Mouse (Mus musculus) liver, embryonic 16.5 days (tissue): ENCODE results near the gene Smad1. TPM values are rescaled to one million over a fixed set of nuclear protein-coding genes. Genes with fewer than 3 reads are reported as not detected.
"Not testable (repeated sequence)": the region's sequence is repeated elsewhere in the genome, so short reads cannot be mapped to it uniquely, and the experiment has no call there.

ENCODE experiments used
- ATAC-seq: fragments of 200-750 bp; cut with Nextera tagmentation; 2 replicates; pipeline ENCODE4 v1.8.0; 2017; ENCODE audit warnings: low read depth, mild to moderate bottlenecking, moderate number of reproducible peaks, moderate library complexity
- H3K27ac ChIP-seq: fragments of 300-500 bp; sonication (generic); 2 replicates; pipeline ENCODE4 v1.5.1; 2014; ENCODE audit warnings: mild to moderate bottlenecking, low read length
- H3K27me3 ChIP-seq: fragments of 300-500 bp; sonication (generic); 2 replicates; pipeline ENCODE4 v1.6.1; 2014; ENCODE audit warnings: low read depth, low read length, mixed read lengths; ENCODE audit not compliant: control insufficient read depth, insufficient read depth
- H3K36me3 ChIP-seq: fragments of 300-500 bp; sonication (generic); 2 replicates; pipeline ENCODE4 v1.6.1; 2014; ENCODE audit warnings: mild to moderate bottlenecking; ENCODE audit not compliant: control insufficient read depth, insufficient read depth
- H3K4me1 ChIP-seq: fragments of 300-500 bp; sonication (generic); 2 replicates; pipeline ENCODE4 v1.6.1; 2014; ENCODE audit warnings: low read depth, low read length, mixed read lengths; ENCODE audit not compliant: control insufficient read depth
- H3K4me2 ChIP-seq: fragments of 300-500 bp; sonication (generic); 2 replicates; pipeline ENCODE4 v1.6.1; 2014; ENCODE audit warnings: low read depth, low read length, mixed read lengths
- H3K4me3 ChIP-seq: fragments of 300-500 bp; sonication (generic); 2 replicates; pipeline ENCODE4 v1.5.1; 2014; ENCODE audit warnings: low read depth, mild to moderate bottlenecking, low read length
- H3K9ac ChIP-seq: fragments of 300-500 bp; sonication (generic); 2 replicates; pipeline ENCODE4 v1.6.1; 2014; ENCODE audit warnings: low read depth, low read length
- H3K9me3 ChIP-seq: fragments of 300-500 bp; sonication (generic); replicated peaks from 2 replicates; pipeline ENCODE4 v1.6.1; 2016; ENCODE audit warnings: low read length; ENCODE audit not compliant: control insufficient read depth
- WGBS: fragments of 180-500 bp; shearing (Covaris S2); extraction: QIAGEN DNeasy Blood & Tissue Kit; methylation state at CpG from one replicate; pipeline ENCODE4 v1.1.7; 2014; ENCODE audit not compliant: insufficient replicate concordance; 5-methylcytosine and 5-hydroxymethylcytosine counted together
- polyA plus RNA-seq: library from polyadenylated mRNA; unstranded; fragments of >200 nt; fragmentation: Nextera tagmentation; extraction: Ambion mirVana; gene quantifications from 2 replicates; pipeline ENCODE4 v1.2.1, GENCODE M21; 2015

Smad1 gene
- 5.6 and 6.9 TPM in 2 replicates for polyA plus RNA-seq

- ATAC-seq = peak; percentile 90
- Histone ChIP-seq H3K9me3 (no peaks in the 10 kb centered on the region), H3K27ac (peak within 1 kb of the TSS; percentile 77), H3K4me3 (peak within 1 kb of the TSS; percentile 67), H3K9ac (peak within 1 kb of the TSS; percentile 73), H3K36me3 (no peaks in the 10 kb centered on the region), H3K27me3 (peaks cover 29% of the 10 kb centered on the region), H3K4me1 (no peaks in the 10 kb centered on the region; the same call in 1 of the 2 replicates), H3K4me2 (peak within 1 kb of the TSS; percentile 56)
- under 1% methylated on average over 73 of the region's 80 CpGs for WGBS
Measured at GRCm38 (mm10) chr8:79398994-79399650, at the start of gene Smad1. Smad1 (minus strand) TSS chr8:79399518.

DNA sequence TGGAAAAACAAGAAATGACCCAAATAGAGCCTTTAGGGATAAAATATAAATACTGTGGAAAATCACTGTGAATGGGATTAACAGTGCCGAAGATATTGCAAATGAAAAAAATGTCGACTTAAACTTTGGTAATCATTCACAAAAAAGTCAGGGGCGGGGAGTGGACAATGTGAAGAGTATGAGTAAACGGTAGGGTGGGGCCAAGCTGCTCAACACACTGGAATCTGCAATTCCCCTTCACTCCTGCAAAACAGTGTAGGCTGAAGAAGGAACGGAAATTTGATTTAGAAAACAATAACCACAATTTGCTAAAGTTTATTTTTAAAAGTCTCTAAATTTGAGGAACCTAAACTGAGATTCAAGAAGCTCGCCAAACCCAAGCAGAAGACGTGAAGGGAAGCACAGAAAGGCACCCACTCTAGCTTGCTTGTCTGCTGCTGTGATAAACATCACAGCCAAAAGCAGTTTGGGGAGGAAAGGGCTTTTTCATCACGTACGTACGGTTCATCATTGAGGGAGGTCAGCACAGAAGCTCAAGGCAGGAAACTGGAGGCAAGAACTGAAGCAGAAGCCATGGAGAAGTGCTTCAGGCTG is 48.0 kb upstream of the Smad1 start:
- H3K4me3 ChIP-seq = no peak overlapping the region
- no peaks in the 10 kb centered on the region for H3K4me1 ChIP-seq
- H3K27me3 ChIP-seq = no peaks in the 10 kb centered on the region
- H3K36me3 ChIP-seq = no peaks in the 10 kb centered on the region
- no peak overlapping the region for H3K4me2 ChIP-seq
- no peak overlapping the region for H3K9ac ChIP-seq
- H3K27ac ChIP-seq = no peak overlapping the region
- ATAC-seq = no peak
- no peaks in the 10 kb centered on the region for H3K9me3 ChIP-seq
- 38% methylated on average over 10 of the region's 10 CpGs for WGBS

DNA sequence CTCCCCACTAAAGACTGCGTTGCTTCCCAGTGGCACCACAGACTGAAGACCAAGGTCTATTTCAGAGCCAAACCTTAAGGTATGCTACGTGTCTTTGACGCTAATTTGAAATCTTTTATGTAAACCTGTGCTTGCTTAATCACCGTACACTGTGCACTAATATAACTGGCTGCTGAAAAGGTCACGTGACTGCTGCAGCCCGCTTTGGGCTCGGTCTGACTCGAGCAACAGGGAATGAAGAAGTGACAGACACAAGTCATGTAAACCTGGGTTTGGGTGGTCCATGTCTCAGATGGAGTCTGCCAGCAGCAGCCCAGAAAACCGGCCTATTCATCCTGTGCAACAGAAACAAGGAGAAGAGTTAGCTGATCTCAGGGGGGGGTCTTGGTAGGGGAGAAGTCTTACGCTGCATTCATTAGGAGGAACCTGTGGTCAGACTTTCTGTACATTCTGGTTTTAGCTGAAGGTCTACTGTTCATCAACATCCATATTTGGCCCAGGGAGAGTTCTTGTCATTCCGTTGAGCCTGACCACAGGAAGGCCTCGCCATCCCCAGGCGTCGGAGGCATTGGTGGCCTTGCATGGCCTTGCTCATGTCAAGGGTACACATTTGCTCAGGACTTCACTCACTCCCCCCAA is 44.3 kb upstream of the Smad1 start:
- Histone ChIP-seq H3K4me3 (no peak overlapping the region), H3K9me3 (no peaks in the 10 kb centered on the region), H3K27me3 (no peaks in the 10 kb centered on the region), H3K36me3 (no peaks in the 10 kb centered on the region), H3K9ac (no peak overlapping the region), H3K27ac (no peak overlapping the region), H3K4me2 (no peak overlapping the region), H3K4me1 (no peaks in the 10 kb centered on the region)
- ATAC-seq = no peak
- WGBS = 41% methylated on average over 14 of the region's 14 CpGs

DNA sequence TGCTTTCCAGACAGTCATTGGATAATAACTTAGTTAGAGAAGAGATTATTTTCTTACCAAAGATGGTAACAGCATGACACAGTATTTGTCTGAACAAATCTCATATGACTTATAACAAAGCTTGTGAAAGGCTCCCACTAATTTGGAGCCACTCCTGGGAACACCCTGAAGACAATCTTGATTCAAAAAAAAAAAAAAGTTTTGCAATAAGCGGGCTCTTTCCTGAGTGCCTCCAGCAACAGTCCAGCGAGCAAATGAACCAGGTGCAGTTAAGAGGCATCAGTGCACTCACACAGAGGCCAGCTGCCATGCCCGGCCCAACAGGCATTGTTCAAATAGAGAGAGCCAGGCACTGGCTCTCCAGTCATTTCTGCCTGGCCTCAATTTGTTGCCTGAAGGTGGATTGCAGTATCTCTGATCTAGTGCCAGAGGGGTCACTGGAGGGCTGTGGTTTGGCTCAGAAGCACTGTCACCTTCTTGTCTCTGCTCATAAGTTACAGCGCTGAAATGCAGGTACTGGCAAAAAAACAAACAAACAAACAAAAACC is 34.7 kb upstream of the Smad1 start:
- no peak for ATAC-seq
- Histone ChIP-seq H3K4me3 (no peak overlapping the region), H3K27ac (no peak overlapping the region), H3K27me3 (no peaks in the 10 kb centered on the region), H3K9ac (no peak overlapping the region), H3K4me1 (no peaks in the 10 kb centered on the region), H3K36me3 (no peaks in the 10 kb centered on the region), H3K4me2 (no peak overlapping the region), H3K9me3 (no peaks in the 10 kb centered on the region)
- 61% methylated on average over 4 of the region's 4 CpGs for WGBS

DNA sequence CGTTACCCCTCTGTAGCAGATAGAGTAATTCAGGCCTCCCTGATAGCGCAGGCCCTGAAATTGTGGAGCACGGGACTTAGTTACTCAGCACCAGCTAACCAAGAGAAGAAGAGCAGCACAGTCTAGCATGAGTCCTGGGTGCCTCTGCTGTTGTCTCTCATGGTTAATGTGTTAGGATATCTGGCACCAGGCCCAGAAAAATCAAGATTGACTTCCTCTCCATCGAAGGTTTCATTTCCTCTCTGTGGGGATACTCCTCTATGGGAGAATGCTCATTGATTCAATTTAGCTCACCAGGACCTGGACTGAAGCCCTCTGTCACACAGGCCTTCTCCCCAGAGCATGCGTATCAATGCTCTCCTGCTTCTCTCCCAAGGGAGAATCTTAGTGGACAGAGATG is 15.6 kb upstream of the Smad1 start:
- Histone ChIP-seq H3K36me3 (no peaks in the 10 kb centered on the region), H3K4me2 (no peak overlapping the region), H3K9ac (no peak overlapping the region), H3K4me1 (no peaks in the 10 kb centered on the region; the same call in 1 of the 2 replicates), H3K9me3 (no peaks in the 10 kb centered on the region), H3K27ac (no peak overlapping the region), H3K4me3 (no peak overlapping the region), H3K27me3 (no peaks in the 10 kb centered on the region)
- WGBS = 56% methylated on average over 5 of the region's 5 CpGs
- ATAC-seq = peak; percentile 53; the same call in 1 of the 2 replicates

DNA sequence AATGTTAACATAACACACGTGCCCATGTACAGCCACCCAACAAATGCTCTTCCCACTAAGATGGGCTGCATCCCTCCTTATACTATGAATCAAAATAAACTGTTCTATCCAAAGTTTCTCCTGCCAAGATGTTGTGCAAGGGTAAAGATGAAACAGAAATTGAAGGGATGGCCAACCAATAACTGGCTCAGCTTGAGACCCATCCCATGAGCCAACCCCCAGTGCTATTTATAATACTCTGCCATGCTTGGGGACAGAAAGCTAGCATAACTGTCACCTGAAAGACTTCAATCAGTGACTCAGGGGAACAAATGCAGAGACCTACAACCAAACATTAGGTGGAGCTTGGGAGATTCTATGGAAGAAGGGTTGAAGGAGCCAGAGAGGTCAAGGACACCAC is 11.2 kb upstream of the Smad1 start:
- WGBS = 24% methylated on average over 1 of the region's 1 CpGs
- Histone ChIP-seq H3K4me1 (no peaks in the 10 kb centered on the region; the same call in 1 of the 2 replicates), H3K36me3 (no peaks in the 10 kb centered on the region), H3K4me2 (no peak overlapping the region), H3K9ac (no peak overlapping the region), H3K9me3 (no peaks in the 10 kb centered on the region), H3K27ac (no peak overlapping the region), H3K27me3 (no peaks in the 10 kb centered on the region), H3K4me3 (no peak overlapping the region)
- no peak for ATAC-seq

GRCm38 (mm10) chr8:79407356-79407755 is 8.0 kb upstream of the Smad1 start:
- H3K9me3 ChIP-seq, ATAC-seq, H3K4me1 ChIP-seq, H3K9ac ChIP-seq, H3K4me2 ChIP-seq, H3K36me3 ChIP-seq, H3K27ac ChIP-seq, H3K27me3 ChIP-seq, H3K4me3 ChIP-seq: not testable (repeated sequence)
- WGBS = 29% methylated on average over 1 of the region's 1 CpGs

DNA sequence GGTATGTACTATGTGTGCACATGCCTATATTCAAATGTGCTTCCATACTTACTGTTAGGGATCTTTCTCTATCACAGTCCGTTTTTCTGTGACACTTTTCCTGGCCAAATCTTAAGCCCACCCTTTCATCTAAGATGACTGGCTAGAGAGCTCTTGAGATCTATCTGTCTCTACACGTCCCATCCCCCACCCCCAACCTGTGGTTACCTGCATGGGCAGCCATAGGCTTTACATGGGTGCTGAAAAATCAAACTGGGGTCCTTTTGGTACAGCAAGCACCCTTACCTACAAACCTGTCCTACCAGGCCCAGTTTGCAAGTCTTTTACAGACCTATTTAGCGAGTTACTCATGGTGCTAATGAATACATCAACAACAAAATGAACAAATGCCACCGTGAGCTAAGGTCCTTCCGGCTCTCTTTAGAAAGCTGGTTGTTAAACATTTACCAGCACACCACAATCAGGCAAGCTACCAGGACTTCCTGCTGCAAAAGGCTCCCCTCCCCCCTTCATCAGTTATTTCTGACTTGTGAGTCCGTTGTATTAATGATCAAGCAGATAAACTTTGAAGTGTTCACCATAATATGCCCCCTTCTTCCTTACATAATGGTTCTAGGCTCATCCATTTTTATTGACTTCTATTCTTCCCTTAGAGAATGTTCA is 5.7 kb upstream of the Smad1 start:
- no peak overlapping the region for H3K9ac ChIP-seq
- H3K4me2 ChIP-seq = 0 out of 2 replicates have a peak overlapping the region, but pooled peaks have one; percentile 17
- H3K36me3 ChIP-seq = no peaks in the 10 kb centered on the region
- H3K27ac ChIP-seq = no peak overlapping the region
- no peaks in the 10 kb centered on the region for H3K27me3 ChIP-seq
- no peaks in the 10 kb centered on the region; the same call in 1 of the 2 replicates for H3K4me1 ChIP-seq
- 0 out of 2 replicates have a peak, but pooled peaks have one; percentile 43 for ATAC-seq
- no peaks in the 10 kb centered on the region for H3K9me3 ChIP-seq
- H3K4me3 ChIP-seq = no peak overlapping the region
- WGBS = 33% methylated on average over 6 of the region's 6 CpGs
